Mouse (Mus musculus): Measurements from ENCODE around the gene Spata19. TPM values are rescaled to one million over a fixed set of nuclear protein-coding genes. Genes with fewer than 3 reads are reported as not detected.

The Spata19 gene
- polyA plus RNA-seq (2014; fragmentation: Illumina TruSeq; extraction: RNeasy Lipid Tissue Mini Kit (QIAGEN cat#74804); ENCODE audit: low read depth, low replicate concordance): not detected

GRCm38 (mm10) chr9:27396500-27396899 lies at the start of gene Spata19:
Gene Spata19 (plus strand): TSS chr9:27396800.

Other genes starting within 250 kb of the Spata19 start
- 1.0 TPM for gene Jam3, start 241.4 kb upstream of the Spata19 start, polyA plus RNA-seq (2014; fragmentation: Illumina TruSeq; extraction: RNeasy Lipid Tissue Mini Kit (QIAGEN cat#74804); ENCODE audit: low read depth, low replicate concordance)
- gene Igsf9b, start 97.6 kb upstream of the Spata19 start, polyA plus RNA-seq (2014; fragmentation: Illumina TruSeq; extraction: RNeasy Lipid Tissue Mini Kit (QIAGEN cat#74804); ENCODE audit: low read depth, low replicate concordance): not detected